Mouse (Mus musculus) layer of hippocampus, postnatal 25 days (tissue): ENCODE measurements around the gene Arf4. TPM values are rescaled to one million over a fixed set of nuclear protein-coding genes. Genes with fewer than 3 reads are reported as not detected.

Experiments
- microRNA-seq, 2 experiments: library from miRNA; unstranded; fragments of <30 nt; microRNA quantifications; one replicate each; pipeline ENCODE4 v1.2.0; 2021
- total RNA-seq, 2 experiments: library from RNA; stranded (reverse); gene quantifications; 2 replicates each; pipeline ENCODE4 v1.2.3; 2021

The Arf4 gene
- total RNA-seq, 2 experiments from 2014 or later, result 118 to 130 TPM

Small RNA genes within 50 kb of the gene (microRNA-seq; reads per million reads assigned to microRNA genes)
- 1.5 to 1.6 reads per million in 2 experiments for gene Mir7672

Other genes with a start within 250 kb of the Arf4 start
- 100 to 1,000 TPM in 1 of 2 experiments, 10 to 100 TPM in 1; 97.5 to 102 TPM for gene Slmap, start 103.1 kb upstream of the Arf4 start, total RNA-seq
- 10 to 100 TPM; 26.7 to 27.4 TPM for gene Dennd6a, start 64.2 kb upstream of the Arf4 start, total RNA-seq
- 1 to 10 TPM; 7.6 to 8.0 TPM for gene Pde12, start 31.8 kb downstream of the Arf4 start, total RNA-seq
- gene Dnah12, start 55.2 kb downstream of the Arf4 start, total RNA-seq, result under 1 TPM; 0.12 to 0.31 TPM